Mouse (Mus musculus) small intestine, adult 2 months (tissue): ENCODE measurements around the gene Oser1.

Experiments
- CTCF ChIP-seq: fragments of 200-500 bp; IDR thresholded peaks from 2 replicates; pipeline ENCODE4 v1.5.1; 2012; ENCODE audit warnings: low read depth, mild to moderate bottlenecking, control low read depth, inconsistent platforms, low read length, moderate library complexity, mixed read lengths; ENCODE audit not compliant: insufficient replicate concordance, insufficient read length; ENCODE audit errors: extremely low read depth
- POLR2A ChIP-seq: fragments of 200-500 bp; IDR thresholded peaks from 2 replicates; pipeline ENCODE4 v1.6.1; 2012; ENCODE audit warnings: low read depth, mild to moderate bottlenecking, control low read depth, inconsistent platforms, low read length, moderate library complexity

- TF ChIP-seq POLR2A (no peak), CTCF (no peak)
Observed at GRCm38 (mm10) chr2:163438246-163438618, 13.7 kb upstream of the Oser1 start, which contains the start of gene Gdap1l1.
